Mouse (Mus musculus): ENCODE measurements around the gene Cpne5. TPM values are rescaled to one million over a fixed set of nuclear protein-coding genes. Genes with fewer than 3 reads are reported as not detected.
"Not testable (repeated sequence)": the region's sequence is repeated elsewhere in the genome, so short reads cannot be mapped to it uniquely, and the experiment has no call there.

Cpne5 gene
- 100 to 1,000 TPM; 167 to 193 (median 174) TPM for total RNA-seq (2022)

- peak in 1 of 2 experiments; percentile 65 for DNase-seq (ENCODE audit: low spot score in 2 of 2)
Observed at GRCm38 (mm10) chr17:29237772-29238420, at the start of gene Cpne5. Cpne5 (minus strand) TSS chr17:29238167.

GRCm38 (mm10) chr17:29282216-29282952 is 44.4 kb upstream of the Cpne5 start:
- DNase-seq (ENCODE audit: low spot score in 2 of 2): no peak

GRCm38 (mm10) chr17:29281541-29281940 is 43.6 kb upstream of the Cpne5 start:
- no peak for DNase-seq (ENCODE audit: low spot score in 2 of 2)

- no peak for DNase-seq (ENCODE audit: low spot score in 2 of 2)
Observed at GRCm38 (mm10) chr17:29280422-29280821, 42.5 kb upstream of the Cpne5 start.

GRCm38 (mm10) chr17:29273889-29274288 is 35.9 kb upstream of the Cpne5 start:
- DNase-seq (ENCODE audit: low spot score in 2 of 2): no peak

GRCm38 (mm10) chr17:29273156-29273555 is 35.2 kb upstream of the Cpne5 start:
- no peak for DNase-seq (ENCODE audit: low spot score in 2 of 2)

GRCm38 (mm10) chr17:29270148-29270698 is 32.3 kb upstream of the Cpne5 start:
- no peak for DNase-seq (ENCODE audit: low spot score in 2 of 2)

GRCm38 (mm10) chr17:29269349-29269706 is 31.4 kb upstream of the Cpne5 start:
- DNase-seq (ENCODE audit: low spot score in 2 of 2): no peak

- peak; percentile 90 to 94 for DNase-seq (ENCODE audit: low spot score in 2 of 2)
Observed at GRCm38 (mm10) chr17:29268682-29269348, 30.8 kb upstream of the Cpne5 start, which contains the start of gene BC004004. BC004004 (plus strand) TSS chr17:29268788.

GRCm38 (mm10) chr17:29267931-29268681 is 30.1 kb upstream of the Cpne5 start:
- DNase-seq (ENCODE audit: low spot score in 2 of 2): no peak

GRCm38 (mm10) chr17:29267040-29267439 is 29.1 kb upstream of the Cpne5 start:
- not testable (repeated sequence) for DNase-seq (ENCODE audit: low spot score in 2 of 2)

- no peak for DNase-seq (ENCODE audit: low spot score in 2 of 2)
Observed at GRCm38 (mm10) chr17:29264760-29265159, 26.8 kb upstream of the Cpne5 start.

GRCm38 (mm10) chr17:29263840-29264633 is 26.1 kb upstream of the Cpne5 start, which contains the start of gene Ppil1:
Ppil1 (minus strand) TSS chr17:29264186.
- DNase-seq (ENCODE audit: low spot score in 2 of 2): peak; percentile 55 to 72

- no peak for DNase-seq (ENCODE audit: low spot score in 2 of 2)
Observed at GRCm38 (mm10) chr17:29263417-29263816, 25.4 kb upstream of the Cpne5 start.

- no peak for DNase-seq (ENCODE audit: low spot score in 2 of 2)
Observed at GRCm38 (mm10) chr17:29262259-29262649, 24.3 kb upstream of the Cpne5 start.

- no peak for DNase-seq (ENCODE audit: low spot score in 2 of 2)
Observed at GRCm38 (mm10) chr17:29261603-29262258, 23.8 kb upstream of the Cpne5 start.

GRCm38 (mm10) chr17:29260501-29260900 is 22.5 kb upstream of the Cpne5 start:
- DNase-seq (ENCODE audit: low spot score in 2 of 2): no peak

- DNase-seq (ENCODE audit: low spot score in 2 of 2): no peak
Observed at GRCm38 (mm10) chr17:29259489-29259888, 21.5 kb upstream of the Cpne5 start.

GRCm38 (mm10) chr17:29258921-29259320 is 21.0 kb upstream of the Cpne5 start:
- DNase-seq (ENCODE audit: low spot score in 2 of 2): no peak

GRCm38 (mm10) chr17:29258025-29258558 is 20.1 kb upstream of the Cpne5 start:
- no peak for DNase-seq (ENCODE audit: low spot score in 2 of 2)
